Mouse (Mus musculus) heart, adult 2 months (tissue): ENCODE measurements around the gene Pdlim1.

Source experiments
- CTCF ChIP-seq: fragments of 200-600 bp; IDR thresholded peaks from 2 replicates; pipeline ENCODE4 v1.8.1; 2022; ENCODE audit warnings: antibody characterized with exemption, mild to moderate bottlenecking, moderate library complexity
- EP300 ChIP-seq: fragments of 200-500 bp; IDR thresholded peaks from 2 replicates; pipeline ENCODE4 v1.6.1; 2011; ENCODE audit warnings: low read depth, low read length, control low read depth; ENCODE audit not compliant: insufficient read depth
- POLR2A ChIP-seq: fragments of 200-500 bp; IDR thresholded peaks from 2 replicates; pipeline ENCODE4 v1.6.1; 2011; ENCODE audit warnings: mild to moderate bottlenecking, low read depth, low read length, control low read depth; ENCODE audit not compliant: insufficient read depth

DNA sequence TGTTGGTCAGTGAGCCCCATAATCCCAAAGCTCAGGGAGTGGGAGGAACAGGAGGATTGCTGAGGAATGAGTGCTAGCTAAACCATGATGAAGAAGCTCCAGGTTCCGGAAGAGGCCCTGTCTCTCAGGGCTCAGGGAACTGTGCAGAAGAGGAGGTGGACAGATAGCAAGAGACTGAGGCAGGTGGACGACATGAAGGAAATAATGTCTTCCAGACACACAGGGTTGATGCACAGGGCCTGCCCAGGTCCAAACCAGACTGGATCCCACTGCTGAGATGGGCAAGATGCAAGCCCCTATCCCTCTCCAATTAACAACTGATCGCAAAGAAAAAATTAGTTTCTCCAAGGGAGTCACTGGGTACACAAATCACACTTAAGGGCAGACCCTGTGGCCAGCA lies 16.9 kb downstream of the Pdlim1 start:
- TF ChIP-seq CTCF: no peak
- TF ChIP-seq POLR2A: no peak
- no peak for TF ChIP-seq EP300
